Mouse (Mus musculus) thymus, adult 2 months (tissue): ENCODE results near the gene Nrp2. TPM values are rescaled to one million over a fixed set of nuclear protein-coding genes. Genes with fewer than 3 reads are reported as not detected.

Experiments
- DNase-seq: peaks from one replicate; pipeline ENCODE4 v3.0.0; 2021
- H3K27ac ChIP-seq: fragments of 200-500 bp; 2 replicates; pipeline ENCODE4 v1.5.1; 2012; ENCODE audit warnings: low read length, control low read depth; ENCODE audit not compliant: control insufficient read depth, insufficient read depth
- H3K27me3 ChIP-seq: fragments of 200-500 bp; 2 replicates; pipeline ENCODE4 v1.6.1; 2012; ENCODE audit warnings: mild to moderate bottlenecking, low read length, moderate library complexity, mixed read lengths; ENCODE audit not compliant: control insufficient read depth, insufficient read depth
- H3K36me3 ChIP-seq: fragments of 200-500 bp; 2 replicates; pipeline ENCODE4 v1.6.1; 2012; ENCODE audit warnings: mild to moderate bottlenecking, low read length, moderate library complexity; ENCODE audit not compliant: control insufficient read depth, insufficient read depth
- H3K4me1 ChIP-seq: fragments of 200-500 bp; replicated peaks from 2 replicates; pipeline ENCODE4 v1.6.1; 2012; ENCODE audit warnings: low read length; ENCODE audit not compliant: control insufficient read depth, insufficient read depth
- H3K4me3 ChIP-seq: fragments of 200-500 bp; 2 replicates; pipeline ENCODE4 v1.5.1; 2012; ENCODE audit warnings: mild to moderate bottlenecking, low read length, control low read depth, moderate library complexity; ENCODE audit not compliant: control insufficient read depth, insufficient read depth
- CTCF ChIP-seq: fragments of 200-500 bp; IDR thresholded peaks from 2 replicates; pipeline ENCODE4 v1.5.1; 2012; ENCODE audit warnings: mild to moderate bottlenecking, control low read depth, low read length, moderate library complexity, borderline replicate concordance; ENCODE audit not compliant: control insufficient read depth, poor library complexity, insufficient read depth; ENCODE audit errors: extremely low read depth
- POLR2A ChIP-seq: fragments of 200-500 bp; IDR thresholded peaks from 2 replicates; pipeline ENCODE4 v1.6.1; 2012; ENCODE audit warnings: mild to moderate bottlenecking, low read length, control low read depth, moderate library complexity; ENCODE audit not compliant: control insufficient read depth, poor library complexity, insufficient read depth; ENCODE audit errors: extremely low read depth
- WGBS: fragments of 180-500 bp; shearing (Covaris S2); methylation state at CpG from one replicate; pipeline ENCODE4 v1.1.7; 2018; 5-methylcytosine and 5-hydroxymethylcytosine counted together
- polyA plus RNA-seq: library from polyadenylated mRNA; depleted of rRNA; stranded (reverse); fragments of >200 nt; gene quantifications from 2 replicates; pipeline ENCODE4 v1.2.3, GENCODE M21; 2012

Gene Nrp2
- polyA plus RNA-seq, 1 experiment, result 5.7 TPM

- TF ChIP-seq POLR2A (no peak), CTCF (no peak)
- Histone ChIP-seq H3K36me3 (no peaks in the 10 kb centered on the region), H3K4me3 (no peak overlapping the region), H3K4me1 (no peaks in the 10 kb centered on the region), H3K27ac (no peak overlapping the region), H3K27me3 (peaks cover 12% of the 10 kb centered on the region; the same call in 1 of the 2 replicates)
- WGBS, result 38% methylated on average over 16 of the region's 16 CpGs
- no peak for DNase-seq
These were observed 1.9 kb downstream of the Nrp2 start for GRCm38 (mm10) chr1:62704889-62705516.

- peaks cover 12% of the 10 kb centered on the region; the same call in 1 of the 2 replicates for H3K27me3 ChIP-seq
- no peaks in the 10 kb centered on the region for H3K36me3 ChIP-seq
- no peak for DNase-seq
- no peak overlapping the region for H3K27ac ChIP-seq
- WGBS, result 26% methylated on average over 18 of the region's 18 CpGs
- TF ChIP-seq POLR2A, result no peak
- no peak for TF ChIP-seq CTCF
- H3K4me3 ChIP-seq, result no peak overlapping the region
- no peaks in the 10 kb centered on the region for H3K4me1 ChIP-seq
These were observed 2.5 kb downstream of the Nrp2 start for GRCm38 (mm10) chr1:62705517-62705981.

GRCm38 (mm10) chr1:62706085-62707021 lies 3.3 kb downstream of the Nrp2 start:
- TF ChIP-seq CTCF (no peak), POLR2A (no peak)
- Histone ChIP-seq H3K4me1 (no peaks in the 10 kb centered on the region), H3K4me3 (peak overlapping the region; percentile 11), H3K27me3 (peaks cover 12% of the 10 kb centered on the region; the same call in 1 of the 2 replicates), H3K27ac (no peak overlapping the region), H3K36me3 (no peaks in the 10 kb centered on the region)
- WGBS, result 1% methylated on average over 73 of the region's 73 CpGs
- DNase-seq, result no peak

GRCm38 (mm10) chr1:62707101-62707912 lies 4.2 kb downstream of the Nrp2 start:
- WGBS, result 3% methylated on average over 35 of the region's 35 CpGs
- DNase-seq, result no peak
- no peak overlapping the region; the same call in 1 of the 2 replicates for H3K4me3 ChIP-seq
- H3K27ac ChIP-seq, result no peak overlapping the region
- H3K4me1 ChIP-seq, result no peaks in the 10 kb centered on the region
- no peaks in the 10 kb centered on the region for H3K36me3 ChIP-seq
- TF ChIP-seq POLR2A, result no peak
- TF ChIP-seq CTCF, result no peak
- H3K27me3 ChIP-seq, result peaks cover 9% of the 10 kb centered on the region; the same call in 1 of the 2 replicates

GRCm38 (mm10) chr1:62707913-62708860 lies 5.1 kb downstream of the Nrp2 start:
- DNase-seq, result no peak
- H3K27me3 ChIP-seq, result peaks cover 9% of the 10 kb centered on the region; the same call in 1 of the 2 replicates
- 56% methylated on average over 17 of the region's 17 CpGs for WGBS
- no peak overlapping the region for H3K4me3 ChIP-seq
- TF ChIP-seq CTCF (no peak), POLR2A (no peak)
- no peaks in the 10 kb centered on the region for H3K36me3 ChIP-seq
- no peak overlapping the region for H3K27ac ChIP-seq
- no peaks in the 10 kb centered on the region for H3K4me1 ChIP-seq
